Mouse (Mus musculus) heart, embryonic 13.5 days (tissue): ENCODE results near the gene Lsm3. TPM values are rescaled to one million over a fixed set of nuclear protein-coding genes. Genes with fewer than 3 reads are reported as not detected.
"Not testable (repeated sequence)": the region's sequence is repeated elsewhere in the genome, so short reads cannot be mapped to it uniquely, and the experiment has no call there.

Experiments used
- ATAC-seq: fragments of 200-750 bp; cut with Nextera tagmentation; 2 replicates; pipeline ENCODE4 v1.8.0; 2017; ENCODE audit warnings: moderate TSS enrichment; ENCODE audit not compliant: insufficient number of reproducible peaks, low FRiP score, low TSS enrichment; ENCODE audit errors: extremely low read depth
- H3K27ac ChIP-seq: fragments of 300-500 bp; sonication (generic); replicated peaks from 2 replicates; pipeline ENCODE4 v1.5.1; 2015; ENCODE audit warnings: moderate library complexity, mild to moderate bottlenecking, inconsistent platforms
- H3K27me3 ChIP-seq: fragments of 300-500 bp; sonication (generic); replicated peaks from 2 replicates; pipeline ENCODE4 v1.6.1; 2015; ENCODE audit warnings: mild to moderate bottlenecking, inconsistent platforms
- H3K36me3 ChIP-seq: fragments of 300-500 bp; sonication (generic); 2 replicates; pipeline ENCODE4 v1.6.1; 2015; ENCODE audit warnings: mild to moderate bottlenecking, inconsistent platforms
- H3K4me1 ChIP-seq: fragments of 300-500 bp; sonication (generic); 2 replicates; pipeline ENCODE4 v1.6.1; 2015; ENCODE audit warnings: inconsistent platforms
- H3K4me2 ChIP-seq: fragments of 300-500 bp; sonication (generic); 2 replicates; pipeline ENCODE4 v1.6.1; 2015; ENCODE audit warnings: inconsistent platforms, mild to moderate bottlenecking, moderate library complexity
- H3K4me3 ChIP-seq: fragments of 300-500 bp; sonication (generic); 2 replicates; pipeline ENCODE4 v1.5.1; 2015; ENCODE audit warnings: moderate library complexity, mild to moderate bottlenecking, inconsistent platforms
- H3K9ac ChIP-seq: fragments of 300-500 bp; sonication (generic); 2 replicates; pipeline ENCODE4 v1.6.1; 2015; ENCODE audit warnings: inconsistent platforms, mild to moderate bottlenecking, moderate library complexity
- H3K9me3 ChIP-seq: fragments of 300-500 bp; sonication (generic); 2 replicates; pipeline ENCODE4 v1.6.1; 2016; ENCODE audit warnings: inconsistent platforms
- WGBS: fragments of 180-500 bp; shearing (Covaris S2); methylation state at CpG from one replicate; pipeline ENCODE4 v1.1.7; 2015; ENCODE audit warnings: mixed read lengths; 5-methylcytosine and 5-hydroxymethylcytosine counted together
- polyA plus RNA-seq: library from polyadenylated mRNA; unstranded; fragments of >200 nt; fragmentation: Nextera tagmentation; extraction: Ambion mirVana; gene quantifications from 2 replicates; pipeline ENCODE4 v1.2.1, GENCODE M21; 2015

Gene Lsm3
- polyA plus RNA-seq: 180 and 207 TPM in 2 replicates

DNA sequence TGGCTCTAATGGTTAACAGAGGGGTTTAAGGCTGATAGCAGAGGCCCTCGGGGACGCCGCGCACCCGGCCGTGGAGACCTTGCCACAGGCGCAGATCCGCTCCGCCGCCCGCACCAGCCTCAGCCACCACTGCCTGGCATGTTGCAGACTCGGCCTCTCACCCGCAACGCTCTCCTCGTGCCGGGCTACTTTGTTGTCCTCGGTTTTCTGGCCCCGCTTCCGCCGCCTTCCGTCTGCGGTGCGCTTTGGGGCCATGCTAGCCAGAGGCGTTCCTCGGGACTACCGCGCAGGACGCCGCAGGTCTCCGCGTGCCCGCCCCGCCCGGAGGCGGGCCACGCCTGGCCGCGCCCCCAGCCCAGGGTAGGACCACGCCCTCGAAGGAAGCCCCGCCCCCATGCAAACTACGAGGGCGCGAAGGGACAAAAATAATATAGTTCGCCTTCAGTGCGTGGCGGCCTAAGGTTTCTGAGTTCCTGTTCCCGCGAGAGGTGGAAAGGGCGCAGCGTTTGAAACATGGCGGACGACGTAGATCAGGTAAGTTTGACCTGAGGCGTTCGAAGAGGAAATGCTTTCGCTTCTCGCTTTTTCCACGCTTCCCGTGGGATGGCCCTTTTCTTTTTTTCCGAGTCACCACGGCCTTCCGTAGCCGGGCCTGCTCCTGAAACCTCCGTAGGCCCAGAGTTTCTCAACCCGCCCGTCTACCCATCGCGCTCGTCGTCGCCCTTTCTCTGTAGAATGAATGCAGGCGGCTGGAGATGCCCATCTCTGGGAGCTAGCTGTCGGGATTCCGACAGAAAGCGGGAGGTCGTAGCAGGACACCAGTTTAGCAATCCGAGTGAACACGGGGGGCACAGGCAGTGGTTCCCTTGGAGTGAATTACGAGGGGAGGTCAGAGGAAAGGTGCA lies at the start of gene Lsm3, which contains the start of gene Xpc:
Lsm3 (plus strand) TSS at position 384 of the 905 bp plus-strand sequence.
Xpc (minus strand) TSS at position 344 of the 905 bp plus-strand sequence.
- Histone ChIP-seq H3K27ac (peak within 1 kb of the TSS; percentile 76), H3K27me3 (no peaks in the 10 kb centered on the region), H3K36me3 (peaks cover 37% of the 10 kb centered on the region), H3K4me2 (peak within 1 kb of the TSS; percentile 91), H3K4me1 (peaks cover 34% of the 10 kb centered on the region), H3K4me3 (peak within 1 kb of the TSS; percentile 95), H3K9ac (peak within 1 kb of the TSS; percentile 95), H3K9me3 (no peaks in the 10 kb centered on the region)
- ATAC-seq: peak; percentile 96
- WGBS: under 1% methylated on average over 80 of the region's 80 CpGs

DNA sequence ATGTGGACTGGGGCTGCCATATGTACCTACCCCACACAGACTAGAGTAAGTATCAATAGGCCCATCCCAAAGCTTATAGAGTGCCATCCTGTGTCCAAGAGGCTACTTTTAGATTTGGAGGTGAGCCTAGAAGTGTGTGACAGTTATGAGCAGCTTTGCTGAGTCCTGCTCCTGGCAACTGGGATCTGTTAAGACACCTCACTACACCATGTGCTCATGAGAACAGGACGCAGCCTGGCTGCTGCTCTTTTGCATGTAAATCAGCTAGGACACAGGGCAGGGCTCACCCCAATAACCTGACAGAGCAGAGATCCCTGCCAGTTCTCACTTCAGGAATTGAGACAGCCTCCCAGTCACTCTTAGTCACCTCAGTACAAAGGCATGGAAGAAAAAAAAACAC lies 48.6 kb upstream of the Lsm3 start:
- Histone ChIP-seq H3K36me3 (peaks cover 74% of the 10 kb centered on the region), H3K4me1 (peaks cover 5% of the 10 kb centered on the region), H3K9ac (no peak overlapping the region), H3K4me3 (no peak overlapping the region), H3K27me3 (no peaks in the 10 kb centered on the region), H3K27ac (no peak overlapping the region), H3K4me2 (no peak overlapping the region), H3K9me3 (no peaks in the 10 kb centered on the region)
- 69% methylated on average over 1 of the region's 1 CpGs for WGBS
- ATAC-seq: no peak

GRCm38 (mm10) chr6:91470712-91471111 lies 45.0 kb upstream of the Lsm3 start:
- no peaks in the 10 kb centered on the region for H3K9me3 ChIP-seq
- H3K4me1 ChIP-seq: peaks cover 22% of the 10 kb centered on the region
- H3K27ac ChIP-seq: no peak overlapping the region
- H3K36me3 ChIP-seq: peaks cover 44% of the 10 kb centered on the region
- H3K27me3 ChIP-seq: no peaks in the 10 kb centered on the region
- no peak overlapping the region for H3K4me3 ChIP-seq
- no peak for ATAC-seq
- no peak overlapping the region for H3K4me2 ChIP-seq
- 81% methylated on average over 2 of the region's 2 CpGs for whole genome bisulfite sequencing
- no peak overlapping the region for H3K9ac ChIP-seq

- H3K4me3 ChIP-seq, H3K9ac ChIP-seq, ATAC-seq, H3K27me3 ChIP-seq, H3K9me3 ChIP-seq, H3K27ac ChIP-seq: not testable (repeated sequence)
- peaks cover 40% of the 10 kb centered on the region for H3K36me3 ChIP-seq
- WGBS: 89% methylated on average over 3 of the region's 3 CpGs
- H3K4me1 ChIP-seq: peaks cover 22% of the 10 kb centered on the region
- peak overlapping the region; percentile 77 for H3K4me2 ChIP-seq
Observed at GRCm38 (mm10) chr6:91471427-91471826, 44.3 kb upstream of the Lsm3 start.

DNA sequence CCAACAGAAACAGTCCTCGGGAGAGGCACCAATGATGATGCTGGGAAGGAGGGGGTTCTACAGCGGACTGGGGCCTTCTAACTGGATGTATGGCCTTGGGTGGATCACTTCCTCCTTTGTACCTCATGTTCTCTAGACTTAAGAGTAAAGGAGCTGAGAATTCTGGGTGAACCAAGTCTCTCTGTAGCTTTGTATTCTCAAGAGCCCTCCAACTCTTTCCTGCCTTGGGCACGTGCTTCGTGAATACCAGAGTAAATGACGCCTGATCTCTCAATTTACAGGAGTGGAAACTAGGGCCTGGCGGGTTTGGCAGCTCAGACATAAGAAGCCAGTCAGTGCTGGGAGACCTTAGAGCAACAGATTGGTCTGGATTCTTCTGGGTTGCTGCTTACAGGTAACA lies 43.4 kb upstream of the Lsm3 start:
- no peak for ATAC-seq
- H3K36me3 ChIP-seq: peaks cover 40% of the 10 kb centered on the region
- no peaks in the 10 kb centered on the region for H3K9me3 ChIP-seq
- WGBS: 35% methylated on average over 6 of the region's 6 CpGs
- H3K27me3 ChIP-seq: no peaks in the 10 kb centered on the region
- peak overlapping the region; percentile 88 for H3K9ac ChIP-seq
- H3K27ac ChIP-seq: peak overlapping the region; percentile 86
- peak overlapping the region; percentile 77 for H3K4me2 ChIP-seq
- H3K4me3 ChIP-seq: peak overlapping the region; percentile 83
- peaks cover 22% of the 10 kb centered on the region for H3K4me1 ChIP-seq

- H3K27me3 ChIP-seq: no peaks in the 10 kb centered on the region
- H3K4me1 ChIP-seq: peaks cover 22% of the 10 kb centered on the region
- H3K4me2 ChIP-seq: peak within 1 kb of the TSS; percentile 87
- under 1% methylated on average over 74 of the region's 74 CpGs for WGBS
- ATAC-seq: peak; percentile 93
- peak within 1 kb of the TSS; percentile 86 for H3K27ac ChIP-seq
- peak within 1 kb of the TSS; percentile 83 for H3K4me3 ChIP-seq
- peak within 1 kb of the TSS; percentile 90 for H3K9ac ChIP-seq
- H3K36me3 ChIP-seq: peaks cover 40% of the 10 kb centered on the region
- no peaks in the 10 kb centered on the region for H3K9me3 ChIP-seq
Observed at GRCm38 (mm10) chr6:91472868-91473804, 42.6 kb upstream of the Lsm3 start, which contains the start of the genes Chchd4 and Tmem43. Gene Chchd4 (minus strand): TSS chr6:91473546. Gene Tmem43 (plus strand): TSS chr6:91473703.

GRCm38 (mm10) chr6:91473805-91474440 lies 41.8 kb upstream of the Lsm3 start:
- 0 out of 2 replicates have a peak, but pooled peaks have one; percentile 2 for ATAC-seq

GRCm38 (mm10) chr6:91474441-91475190 lies 41.1 kb upstream of the Lsm3 start:
- WGBS: 52% methylated on average over 9 of the region's 9 CpGs
- Histone ChIP-seq H3K27me3 (no peaks in the 10 kb centered on the region), H3K9me3 (no peaks in the 10 kb centered on the region), H3K27ac (no peak overlapping the region), H3K4me3 (peak overlapping the region; percentile 83), H3K4me1 (peaks cover 22% of the 10 kb centered on the region), H3K36me3 (peaks cover 43% of the 10 kb centered on the region), H3K4me2 (peak overlapping the region; percentile 87), H3K9ac (peak overlapping the region; percentile 90)
- no peak for ATAC-seq

More at GRCm38 (mm10) chr6:91473805-91474440, 41.8 kb upstream of the Lsm3 start:
- Histone ChIP-seq H3K4me2 (peak overlapping the region; percentile 87), H3K9ac (peak overlapping the region; percentile 90), H3K27ac (peak overlapping the region; percentile 74), H3K27me3 (no peaks in the 10 kb centered on the region), H3K4me1 (peaks cover 22% of the 10 kb centered on the region), H3K36me3 (peaks cover 40% of the 10 kb centered on the region), H3K9me3 (no peaks in the 10 kb centered on the region), H3K4me3 (peak overlapping the region; percentile 83)
- WGBS: under 1% methylated on average over 27 of the region's 27 CpGs

GRCm38 (mm10) chr6:91476541-91476940 lies 39.2 kb upstream of the Lsm3 start:
- no peak overlapping the region for H3K4me2 ChIP-seq
- 0 out of 2 replicates have a peak overlapping the region, but pooled peaks have one; percentile 20 for H3K9ac ChIP-seq
- no peaks in the 10 kb centered on the region for H3K27me3 ChIP-seq
- no peak overlapping the region for H3K27ac ChIP-seq
- no peaks in the 10 kb centered on the region for H3K9me3 ChIP-seq
- peaks cover 55% of the 10 kb centered on the region for H3K36me3 ChIP-seq
- WGBS: 89% methylated on average over 2 of the region's 2 CpGs
- no peak for ATAC-seq
- H3K4me3 ChIP-seq: no peak overlapping the region
- H3K4me1 ChIP-seq: peaks cover 22% of the 10 kb centered on the region

- no peaks in the 10 kb centered on the region for H3K27me3 ChIP-seq
- no peak overlapping the region for H3K4me2 ChIP-seq
- no peak overlapping the region for H3K27ac ChIP-seq
- H3K4me1 ChIP-seq: peaks cover under 1% of the 10 kb centered on the region
- H3K36me3 ChIP-seq: peaks cover 100% of the 10 kb centered on the region
- H3K4me3 ChIP-seq: no peak overlapping the region
- 69% methylated on average over 2 of the region's 2 CpGs for WGBS
- no peak overlapping the region for H3K9ac ChIP-seq
- H3K9me3 ChIP-seq: no peaks in the 10 kb centered on the region
- ATAC-seq: no peak
Observed at GRCm38 (mm10) chr6:91483371-91483770, 32.4 kb upstream of the Lsm3 start.
